Mouse (Mus musculus) embryo, embryonic 11.5 days (tissue): Measurements from ENCODE around the gene Bloc1s1.

ENCODE experiments used
- DNase-seq: peaks from one replicate; pipeline ENCODE4 v3.0.0-alpha.2; 2012; ENCODE audit warnings: low read depth, low spot score

Bloc1s1 gene

GRCm38 (mm10) chr10:128870341-128870740, 53.5 kb downstream of the Bloc1s1 start:
- no peak for DNase-seq
